Mouse (Mus musculus) hindbrain, embryonic 15.5 days (tissue): Measurements from ENCODE around the gene Ddx58. TPM values are rescaled to one million over a fixed set of nuclear protein-coding genes. Genes with fewer than 3 reads are reported as not detected.

Experiments used
- ATAC-seq: fragments of 200-750 bp; cut with Nextera tagmentation; 2 replicates; pipeline ENCODE4 v1.8.0; 2017; ENCODE audit warnings: low read depth, moderate number of reproducible peaks, moderate TSS enrichment; ENCODE audit not compliant: low FRiP score
- H3K27ac ChIP-seq: fragments of 300-500 bp; sonication (generic); replicated peaks from 2 replicates; pipeline ENCODE4 v1.5.1; 2015; ENCODE audit warnings: mild to moderate bottlenecking, inconsistent platforms
- H3K27me3 ChIP-seq: fragments of 300-500 bp; sonication (generic); 2 replicates; pipeline ENCODE4 v1.6.1; 2015; ENCODE audit warnings: control low read depth, inconsistent platforms
- H3K36me3 ChIP-seq: fragments of 300-500 bp; sonication (generic); 2 replicates; pipeline ENCODE4 v1.6.1; 2015; ENCODE audit warnings: control low read depth, inconsistent platforms
- H3K4me1 ChIP-seq: fragments of 300-500 bp; sonication (generic); replicated peaks from 2 replicates; pipeline ENCODE4 v1.6.1; 2015; ENCODE audit warnings: control low read depth, inconsistent platforms
- H3K4me2 ChIP-seq: fragments of 300-500 bp; sonication (generic); 2 replicates; pipeline ENCODE4 v1.6.1; 2015; ENCODE audit warnings: moderate library complexity, mild to moderate bottlenecking, inconsistent platforms
- H3K4me3 ChIP-seq: fragments of 300-500 bp; sonication (generic); 2 replicates; pipeline ENCODE4 v1.5.1; 2015; ENCODE audit warnings: mild to moderate bottlenecking, inconsistent platforms
- H3K9ac ChIP-seq: fragments of 300-500 bp; sonication (generic); 2 replicates; pipeline ENCODE4 v1.6.1; 2015; ENCODE audit warnings: inconsistent platforms
- H3K9me3 ChIP-seq: fragments of 300-500 bp; sonication (generic); 2 replicates; pipeline ENCODE4 v1.6.1; 2016; ENCODE audit warnings: control low read depth, inconsistent platforms
- WGBS: fragments of 180-500 bp; shearing (Covaris S2); methylation state at CpG from one replicate; pipeline ENCODE4 v1.1.7; 2015; 5-methylcytosine and 5-hydroxymethylcytosine counted together
- polyA plus RNA-seq: library from polyadenylated mRNA; unstranded; fragments of >200 nt; fragmentation: Nextera tagmentation; extraction: Ambion mirVana; gene quantifications from 2 replicates; pipeline ENCODE4 v1.2.1, GENCODE M21; 2015

Gene Ddx58
- polyA plus RNA-seq, 1 experiment from 2014 or later = 3.3 TPM

DNA sequence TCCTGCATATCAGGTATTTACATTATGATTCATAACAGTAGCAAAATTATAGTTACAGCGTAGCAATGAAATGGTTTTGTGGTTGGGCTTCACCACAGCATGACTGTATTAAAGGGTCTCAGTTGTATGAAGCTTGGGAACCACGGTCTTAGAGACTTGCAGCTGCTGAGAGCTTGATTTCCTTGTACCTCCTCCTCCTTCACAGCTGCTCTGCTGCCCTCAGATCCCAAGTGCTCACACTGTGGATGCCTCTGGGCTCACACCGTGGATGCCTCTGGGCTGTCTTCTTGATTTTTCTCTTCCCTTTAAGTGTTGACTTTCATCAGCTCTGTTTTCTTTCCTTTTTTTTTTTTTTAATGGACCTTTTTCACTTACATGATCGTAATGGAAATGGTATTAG is 68.2 kb downstream of the Ddx58 start:
- Histone ChIP-seq H3K4me2 (no peak overlapping the region), H3K9ac (no peak overlapping the region), H3K9me3 (no peaks in the 10 kb centered on the region), H3K27ac (no peak overlapping the region), H3K27me3 (no peaks in the 10 kb centered on the region), H3K36me3 (peaks cover 46% of the 10 kb centered on the region), H3K4me3 (no peak overlapping the region), H3K4me1 (no peaks in the 10 kb centered on the region)
- 93% methylated on average over 4 of the region's 4 CpGs for WGBS
- no peak for ATAC-seq

DNA sequence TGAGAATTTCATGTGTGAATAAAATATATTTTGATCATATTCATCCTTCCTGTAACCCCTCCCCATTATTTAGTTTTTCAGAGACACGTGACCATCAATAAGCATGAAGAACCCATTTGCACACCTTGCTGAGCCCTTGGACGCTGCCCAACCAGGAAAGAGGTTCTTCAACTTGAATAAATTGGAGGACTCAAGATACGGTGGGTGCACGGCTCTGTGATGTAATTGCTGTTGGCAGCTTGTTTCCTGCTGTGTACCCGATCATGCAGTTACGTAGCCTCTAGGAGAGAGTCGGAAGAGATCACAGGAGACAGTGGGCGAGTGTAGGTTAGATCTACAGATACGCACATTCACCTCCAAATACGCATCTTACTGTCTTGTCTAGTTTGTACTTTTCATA is 76.0 kb downstream of the Ddx58 start:
- no peak for ATAC-seq
- Histone ChIP-seq H3K4me1 (no peaks in the 10 kb centered on the region), H3K9ac (no peak overlapping the region), H3K27me3 (no peaks in the 10 kb centered on the region), H3K4me2 (no peak overlapping the region), H3K4me3 (no peak overlapping the region), H3K36me3 (peaks cover 34% of the 10 kb centered on the region), H3K27ac (no peak overlapping the region), H3K9me3 (no peaks in the 10 kb centered on the region)
- 71% methylated on average over 10 of the region's 10 CpGs for WGBS

DNA sequence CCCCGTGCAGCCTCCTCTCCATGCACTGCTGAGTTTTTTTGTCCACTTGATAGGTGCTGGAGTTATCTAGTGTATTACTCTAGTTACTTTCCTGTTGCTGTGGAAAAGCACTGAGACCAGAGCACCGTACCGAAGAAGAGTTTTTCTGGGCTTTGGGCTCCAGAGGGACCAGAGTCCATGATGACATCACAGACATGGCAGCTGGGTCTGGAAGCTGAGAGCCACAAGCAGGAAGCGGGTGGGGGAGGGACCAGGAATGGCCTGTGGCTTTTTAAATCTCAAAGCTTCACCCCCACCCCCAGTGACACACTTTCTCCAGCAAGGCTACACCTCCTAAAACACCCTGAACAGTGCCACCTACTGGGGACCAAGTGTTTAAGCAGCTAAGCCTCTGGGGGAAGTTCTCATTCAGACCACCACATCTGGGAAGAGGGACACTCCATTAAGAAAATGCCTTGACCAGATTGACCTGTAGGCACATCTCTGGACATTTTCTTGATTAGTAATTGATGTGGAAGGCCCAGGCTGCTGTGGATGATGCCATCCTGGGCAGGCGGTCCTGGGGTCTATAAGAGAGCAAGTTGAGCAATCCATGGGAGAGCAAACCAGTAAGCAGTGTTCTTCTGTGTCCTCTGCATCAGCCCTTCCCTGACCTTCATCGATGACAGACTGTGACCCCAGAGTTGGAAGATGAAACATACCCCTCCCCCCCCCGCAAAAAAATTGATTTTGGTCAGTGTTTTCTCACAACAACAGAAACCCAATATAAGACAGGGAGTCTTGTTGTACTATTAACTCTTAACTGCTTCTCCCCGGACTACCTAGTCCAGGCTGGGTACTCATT is 78.8 kb downstream of the Ddx58 start:
- H3K9me3 ChIP-seq = no peaks in the 10 kb centered on the region
- no peaks in the 10 kb centered on the region for H3K4me1 ChIP-seq
- 97% methylated on average over 8 of the region's 8 CpGs for WGBS
- no peak overlapping the region for H3K27ac ChIP-seq
- ATAC-seq = no peak
- no peak overlapping the region for H3K4me3 ChIP-seq
- no peak overlapping the region for H3K9ac ChIP-seq
- peaks cover 9% of the 10 kb centered on the region for H3K36me3 ChIP-seq
- H3K4me2 ChIP-seq = no peak overlapping the region
- H3K27me3 ChIP-seq = no peaks in the 10 kb centered on the region

DNA sequence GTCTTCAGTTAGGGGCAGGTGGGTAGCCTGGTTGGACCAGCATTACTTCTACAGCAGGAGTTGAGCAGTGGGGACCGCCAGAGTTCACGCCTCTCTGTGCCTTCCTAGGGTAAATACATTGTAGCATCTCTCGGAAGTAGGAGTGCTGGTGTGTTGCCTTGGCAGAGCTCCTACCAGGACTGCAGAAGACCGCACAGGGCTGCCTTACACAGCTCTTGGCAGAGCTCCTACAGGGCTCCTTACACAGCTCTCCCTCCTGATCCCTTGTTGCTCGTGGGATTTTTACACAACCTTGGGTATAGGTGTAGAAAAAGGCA is 81.4 kb downstream of the Ddx58 start:
- no peaks in the 10 kb centered on the region for H3K9me3 ChIP-seq
- WGBS = 81% methylated on average over 5 of the region's 5 CpGs
- H3K4me1 ChIP-seq = no peaks in the 10 kb centered on the region
- H3K4me3 ChIP-seq = no peak overlapping the region
- no peak overlapping the region for H3K27ac ChIP-seq
- no peak for ATAC-seq
- H3K4me2 ChIP-seq = no peak overlapping the region
- H3K9ac ChIP-seq = no peak overlapping the region
- H3K27me3 ChIP-seq = no peaks in the 10 kb centered on the region
- no peaks in the 10 kb centered on the region for H3K36me3 ChIP-seq

DNA sequence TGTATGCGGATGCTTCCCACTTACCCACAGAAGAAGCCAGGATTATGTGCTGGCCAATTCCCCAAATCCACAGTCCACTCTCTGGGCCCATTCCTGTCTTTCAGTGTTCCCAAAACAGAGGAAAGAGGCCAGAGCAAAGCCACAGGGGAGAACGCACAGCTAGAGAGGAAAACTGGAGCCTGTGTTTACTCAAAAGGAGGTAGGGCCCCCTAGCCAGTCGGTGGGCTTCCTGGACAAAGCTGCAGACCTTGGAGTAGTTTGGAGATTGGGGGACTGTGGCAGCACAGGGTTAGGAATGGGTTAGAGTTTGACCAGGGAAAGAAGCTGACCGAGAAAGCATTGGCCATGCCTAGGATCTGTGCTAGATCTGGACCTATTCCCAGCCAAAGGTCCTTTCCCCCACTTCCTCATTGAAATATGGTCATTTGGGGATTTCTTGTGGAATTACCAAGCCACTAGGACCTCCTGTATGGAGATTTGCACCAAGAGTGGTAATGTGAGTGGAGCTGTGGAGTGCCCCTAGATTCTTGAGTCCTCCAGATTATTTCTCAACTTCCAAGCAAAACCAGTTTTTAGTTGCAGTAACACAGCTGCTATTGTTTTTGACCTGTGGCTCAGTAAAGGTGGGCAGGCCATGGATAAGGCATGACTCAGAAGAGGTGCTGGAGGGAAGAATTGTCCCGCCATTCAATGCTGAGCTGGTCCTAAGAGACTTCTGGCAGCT is 82.0 kb downstream of the Ddx58 start:
- Histone ChIP-seq H3K27me3 (no peaks in the 10 kb centered on the region), H3K4me2 (no peak overlapping the region), H3K27ac (no peak overlapping the region), H3K36me3 (no peaks in the 10 kb centered on the region), H3K9ac (no peak overlapping the region), H3K4me1 (no peaks in the 10 kb centered on the region), H3K9me3 (no peaks in the 10 kb centered on the region), H3K4me3 (no peak overlapping the region)
- 85% methylated on average over 5 of the region's 5 CpGs for WGBS
- no peak for ATAC-seq

DNA sequence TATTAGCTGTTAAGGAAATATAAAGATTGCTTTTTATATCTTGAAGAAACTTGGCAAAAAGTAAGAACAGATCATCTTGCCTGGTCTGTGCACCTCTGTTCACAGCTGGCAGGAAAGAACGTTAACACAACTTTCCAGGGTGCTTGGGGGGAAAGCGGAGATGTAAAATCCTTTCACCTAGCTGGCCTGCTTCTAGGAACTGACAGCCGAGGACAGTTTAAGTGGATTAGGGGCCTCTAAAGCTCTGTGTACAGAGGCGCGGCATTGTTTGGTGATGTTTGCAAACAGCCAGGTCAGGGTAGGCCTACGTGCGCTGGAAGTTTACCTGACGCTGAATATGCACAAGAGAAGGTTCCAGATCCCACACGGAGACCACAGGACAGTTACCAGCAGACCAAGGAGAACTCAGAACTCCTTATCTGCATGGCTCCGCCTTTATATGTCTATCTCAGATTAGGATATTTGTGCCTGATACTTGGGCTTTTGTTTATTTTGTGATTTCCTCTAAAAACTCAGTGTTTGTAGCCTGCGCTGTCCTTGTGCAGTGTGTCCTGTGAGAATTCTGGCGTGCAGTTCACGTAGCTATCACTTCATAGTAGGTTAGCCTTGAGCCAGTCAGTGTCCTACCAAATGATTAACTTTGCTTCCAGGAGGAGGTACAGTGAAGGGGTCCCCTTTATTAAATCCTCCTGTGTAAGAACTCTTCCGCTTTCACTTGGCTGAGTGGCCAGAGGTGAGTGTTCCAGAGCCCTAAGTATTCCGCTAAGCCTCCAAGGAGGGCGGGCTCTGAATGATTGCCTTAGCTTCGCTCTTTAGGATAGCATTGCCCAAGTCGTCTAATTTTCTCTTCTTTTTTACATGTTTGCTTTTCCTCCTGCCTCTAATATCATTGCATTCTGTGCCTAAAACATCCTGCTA is 82.8 kb downstream of the Ddx58 start:
- H3K36me3 ChIP-seq = no peaks in the 10 kb centered on the region
- no peaks in the 10 kb centered on the region for H3K9me3 ChIP-seq
- H3K27ac ChIP-seq = no peak overlapping the region
- no peaks in the 10 kb centered on the region for H3K27me3 ChIP-seq
- no peaks in the 10 kb centered on the region for H3K4me1 ChIP-seq
- ATAC-seq = no peak
- H3K4me3 ChIP-seq = no peak overlapping the region
- H3K4me2 ChIP-seq = no peak overlapping the region
- no peak overlapping the region for H3K9ac ChIP-seq
- 89% methylated on average over 18 of the region's 18 CpGs for WGBS

DNA sequence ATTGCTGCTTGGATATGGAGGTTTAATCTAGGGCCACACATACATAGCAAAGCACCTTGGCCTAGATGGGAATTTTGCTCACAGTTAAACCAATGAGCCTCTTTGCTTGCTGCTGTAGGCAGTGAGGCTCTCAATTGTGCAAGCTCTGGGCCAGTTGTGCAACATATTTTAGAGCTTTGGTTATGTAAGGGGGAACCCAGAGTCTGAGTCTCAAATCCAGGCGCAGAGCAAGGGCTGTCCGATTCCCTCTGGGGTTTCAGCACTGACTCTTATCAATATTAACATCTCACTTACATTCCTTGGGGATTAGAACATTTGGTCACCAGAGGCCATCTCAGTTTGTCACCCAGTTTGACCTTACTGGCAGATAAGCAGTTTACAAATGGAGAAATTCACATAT is 83.5 kb downstream of the Ddx58 start:
- H3K9me3 ChIP-seq = no peaks in the 10 kb centered on the region
- no peaks in the 10 kb centered on the region for H3K27me3 ChIP-seq
- no peak overlapping the region for H3K4me2 ChIP-seq
- no peak overlapping the region for H3K27ac ChIP-seq
- no peak for ATAC-seq
- H3K9ac ChIP-seq = no peak overlapping the region
- H3K4me3 ChIP-seq = no peak overlapping the region
- H3K36me3 ChIP-seq = no peaks in the 10 kb centered on the region
- WGBS = 92% methylated on average over 2 of the region's 2 CpGs
- no peaks in the 10 kb centered on the region for H3K4me1 ChIP-seq

DNA sequence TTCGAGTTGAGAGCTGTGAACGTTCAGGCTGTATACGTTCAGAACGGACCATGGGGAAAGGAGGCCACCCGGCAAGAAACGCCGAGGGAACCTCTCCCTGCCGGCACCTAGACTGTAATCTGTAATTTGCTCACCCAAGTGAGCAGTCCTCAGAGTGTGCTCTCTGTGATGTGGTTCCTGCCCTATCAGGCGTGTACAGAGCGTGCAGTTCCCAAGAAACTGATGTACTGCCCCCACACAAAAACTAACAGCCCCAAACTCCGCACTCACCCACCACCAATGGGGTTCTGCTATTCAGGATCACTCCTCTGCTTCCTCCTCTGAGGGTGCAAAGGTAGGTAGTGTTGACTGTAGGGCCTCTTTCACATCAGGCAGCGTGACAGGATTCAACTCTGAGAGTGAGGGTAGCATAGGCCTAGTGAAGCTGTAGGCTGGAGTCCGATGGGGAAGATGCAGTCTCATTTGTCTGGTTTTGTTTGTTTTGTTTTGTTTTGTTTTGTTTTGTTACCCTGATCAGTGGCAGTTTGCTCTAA is 84.1 kb downstream of the Ddx58 start:
- Histone ChIP-seq H3K27me3 (no peaks in the 10 kb centered on the region), H3K9me3 (no peaks in the 10 kb centered on the region), H3K4me2 (no peak overlapping the region), H3K36me3 (no peaks in the 10 kb centered on the region), H3K4me3 (no peak overlapping the region), H3K27ac (no peak overlapping the region), H3K9ac (no peak overlapping the region), H3K4me1 (no peaks in the 10 kb centered on the region)
- no peak for ATAC-seq
- 85% methylated on average over 13 of the region's 13 CpGs for WGBS

DNA sequence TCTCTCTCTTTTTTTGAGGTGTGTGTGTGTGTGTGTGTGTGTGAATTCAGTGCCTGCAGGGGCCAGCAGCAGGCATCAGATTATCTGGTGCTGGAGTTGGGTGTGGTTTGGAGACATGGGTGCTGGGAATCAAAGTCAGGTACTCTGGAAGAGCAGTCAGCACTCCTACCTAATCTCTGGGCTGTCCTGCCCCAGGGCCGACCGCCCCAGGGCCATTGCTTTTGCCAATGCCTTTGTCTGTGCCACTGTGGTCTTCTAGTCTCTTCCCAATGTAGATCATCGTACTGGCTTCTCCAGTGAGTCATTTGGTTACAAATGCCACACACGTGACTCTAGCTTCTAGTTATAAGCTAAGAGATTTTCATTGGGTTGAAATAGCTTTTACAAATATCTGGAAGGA is 84.9 kb downstream of the Ddx58 start:
- H3K27ac ChIP-seq = no peak overlapping the region
- no peak overlapping the region for H3K4me3 ChIP-seq
- no peak overlapping the region for H3K4me2 ChIP-seq
- H3K36me3 ChIP-seq = no peaks in the 10 kb centered on the region
- no peaks in the 10 kb centered on the region for H3K4me1 ChIP-seq
- no peaks in the 10 kb centered on the region for H3K27me3 ChIP-seq
- no peak for ATAC-seq
- WGBS = 91% methylated on average over 4 of the region's 4 CpGs
- no peaks in the 10 kb centered on the region for H3K9me3 ChIP-seq
- H3K9ac ChIP-seq = no peak overlapping the region
